Mouse (Mus musculus) bone marrow macrophage, adult 2 months (primary cell): ENCODE measurements around the gene Mss51.

Experiments
- CTCF ChIP-seq: IDR thresholded peaks from 2 replicates; pipeline ENCODE4 v1.5.1; 2012; ENCODE audit warnings: low read depth, mild to moderate bottlenecking, low read length, moderate library complexity
- POLR2A ChIP-seq: IDR thresholded peaks from 2 replicates; pipeline ENCODE4 v1.6.1; 2012; ENCODE audit warnings: mild to moderate bottlenecking, low read depth, low read length, borderline replicate concordance

GRCm38 (mm10) chr14:20477261-20478025, 19.3 kb downstream of the Mss51 start:
- TF ChIP-seq CTCF, result no peak
- TF ChIP-seq POLR2A, result no peak
